Mouse (Mus musculus) liver, adult 2 months (tissue): ENCODE results near the gene Id3. TPM values are rescaled to one million over a fixed set of nuclear protein-coding genes. Genes with fewer than 3 reads are reported as not detected.
A peak's percentile ranks its signal among the peaks of the same experiment; 100 is the strongest.

Experiments used
- DNase-seq: peaks from one replicate; pipeline ENCODE4 v3.0.0-alpha.2; 2011; ENCODE audit warnings: low read depth, low spot score; ENCODE audit errors: extremely low read depth
- H3K27ac ChIP-seq: fragments of 200-500 bp; replicated peaks from 2 replicates; pipeline ENCODE4 v1.5.1; 2012; ENCODE audit warnings: low read depth, mild to moderate bottlenecking, control low read depth, inconsistent platforms, low read length; ENCODE audit not compliant: insufficient read depth
- H3K27me3 ChIP-seq: fragments of 200-500 bp; 2 replicates; pipeline ENCODE4 v1.6.1; 2012; ENCODE audit warnings: mild to moderate bottlenecking, moderate library complexity, low read length, inconsistent platforms; ENCODE audit not compliant: control insufficient read depth, insufficient read depth
- H3K36me3 ChIP-seq: fragments of 200-500 bp; 2 replicates; pipeline ENCODE4 v1.6.1; 2012; ENCODE audit warnings: low read length, inconsistent platforms; ENCODE audit not compliant: control insufficient read depth, insufficient read depth
- H3K4me1 ChIP-seq: fragments of 200-500 bp; 2 replicates; pipeline ENCODE4 v1.6.1; 2011; ENCODE audit warnings: low read length; ENCODE audit not compliant: control insufficient read depth, insufficient read depth
- H3K4me3 ChIP-seq: fragments of 200-500 bp; 2 replicates; pipeline ENCODE4 v1.5.1; 2011; ENCODE audit warnings: low read depth, mild to moderate bottlenecking, control low read depth, low read length, moderate library complexity; ENCODE audit not compliant: insufficient read depth
- H3K79me2 ChIP-seq: fragments of 200-500 bp; 2 replicates; pipeline ENCODE4 v1.6.1; 2012; ENCODE audit warnings: inconsistent platforms, mild to moderate bottlenecking, low read length, moderate library complexity; ENCODE audit not compliant: control insufficient read depth, insufficient read depth
- H3K9ac ChIP-seq: fragments of 200-500 bp; 2 replicates; pipeline ENCODE4 v1.6.1; 2012; ENCODE audit warnings: low read depth, mild to moderate bottlenecking, control low read depth, inconsistent platforms, low read length
- CTCF ChIP-seq: fragments of 200-500 bp; IDR thresholded peaks from 2 replicates; pipeline ENCODE4 v1.5.1; 2011; ENCODE audit warnings: low read depth, low read length, control low read depth
- POLR2A ChIP-seq: fragments of 200-500 bp; IDR thresholded peaks from 2 replicates; pipeline ENCODE4 v1.6.1; 2011; ENCODE audit warnings: low read length, control low read depth; ENCODE audit not compliant: insufficient read depth; ENCODE audit errors: extremely low read depth
- WGBS: fragments of 180-500 bp; shearing (Covaris S2); methylation state at CpG from one replicate; pipeline ENCODE4 v1.1.7; 2018; 5-methylcytosine and 5-hydroxymethylcytosine counted together
- polyA plus RNA-seq: library from polyadenylated mRNA; depleted of rRNA; stranded (reverse); fragments of >200 nt; gene quantifications from 2 replicates; pipeline ENCODE4 v1.2.3, GENCODE M21; 2012; rRNA removed
- total RNA-seq: library from RNA; depleted of rRNA; stranded (reverse); fragments of >200 nt; gene quantifications from 2 replicates; pipeline ENCODE4 v1.2.3, GENCODE M21; 2014; rRNA removed

Gene Id3
- total RNA-seq (33.2 and 47.4 TPM in 2 replicates), polyA plus RNA-seq (181 and 274 TPM in 2 replicates)

- WGBS, result 3% methylated on average over 39 of the region's 39 CpGs
- Histone ChIP-seq H3K27me3 (no peaks in the 10 kb centered on the region), H3K9ac (peak within 1 kb of the TSS; percentile 98), H3K27ac (peak within 1 kb of the TSS; percentile 95), H3K4me1 (peaks cover 34% of the 10 kb centered on the region), H3K4me3 (peak within 1 kb of the TSS; percentile 93), H3K36me3 (peaks cover 3% of the 10 kb centered on the region; the same call in 1 of the 2 replicates), H3K79me2 (peaks cover 4% of the 10 kb centered on the region; the same call in 1 of the 2 replicates)
- peak; percentile 98 for TF ChIP-seq POLR2A
- TF ChIP-seq CTCF, result no peak
- DNase-seq, result peak; percentile 86
Measured at GRCm38 (mm10) chr4:136143193-136143976, at the start of gene Id3. Gene Id3 (plus strand): TSS chr4:136143497.

- H3K4me1 ChIP-seq, result peaks cover 14% of the 10 kb centered on the region
- H3K9ac ChIP-seq, result 0 out of 2 replicates have a peak overlapping the region, but pooled peaks have one; percentile 27
- DNase-seq, result peak; percentile 92
Measured at GRCm38 (mm10) chr4:136094519-136095219, 48.6 kb upstream of the Id3 start.

GRCm38 (mm10) chr4:136095490-136096105 lies 47.7 kb upstream of the Id3 start:
- peak overlapping the region; percentile 70 for H3K27ac ChIP-seq
- H3K9ac ChIP-seq, result peak overlapping the region; percentile 44
- peak; percentile 97 for DNase-seq
- WGBS, result 60% methylated on average over 9 of the region's 9 CpGs
- no peaks in the 10 kb centered on the region for H3K36me3 ChIP-seq
- no peaks in the 10 kb centered on the region for H3K27me3 ChIP-seq
- TF ChIP-seq POLR2A (no peak), CTCF (no peak)
- peaks cover 14% of the 10 kb centered on the region for H3K4me1 ChIP-seq
- no peaks in the 10 kb centered on the region for H3K79me2 ChIP-seq
- no peak overlapping the region for H3K4me3 ChIP-seq

More at GRCm38 (mm10) chr4:136094519-136095219, 48.6 kb upstream of the Id3 start:
- Histone ChIP-seq H3K4me3 (no peak overlapping the region), H3K36me3 (no peaks in the 10 kb centered on the region), H3K27me3 (no peaks in the 10 kb centered on the region), H3K27ac (peak overlapping the region; percentile 70), H3K79me2 (no peaks in the 10 kb centered on the region)
- 64% methylated on average over 18 of the region's 18 CpGs for WGBS
- TF ChIP-seq CTCF, result no peak
- TF ChIP-seq POLR2A, result no peak

GRCm38 (mm10) chr4:136096446-136097113 lies 46.7 kb upstream of the Id3 start:
- Histone ChIP-seq H3K27me3 (no peaks in the 10 kb centered on the region), H3K36me3 (no peaks in the 10 kb centered on the region), H3K9ac (no peak overlapping the region), H3K79me2 (no peaks in the 10 kb centered on the region), H3K4me1 (peaks cover 14% of the 10 kb centered on the region), H3K4me3 (no peak overlapping the region), H3K27ac (no peak overlapping the region)
- 89% methylated on average over 11 of the region's 11 CpGs for WGBS
- TF ChIP-seq CTCF, result no peak
- TF ChIP-seq POLR2A, result no peak
- no peak for DNase-seq

- Histone ChIP-seq H3K36me3 (no peaks in the 10 kb centered on the region), H3K27ac (no peak overlapping the region), H3K4me1 (peaks cover 14% of the 10 kb centered on the region), H3K9ac (no peak overlapping the region), H3K27me3 (no peaks in the 10 kb centered on the region), H3K79me2 (no peaks in the 10 kb centered on the region), H3K4me3 (no peak overlapping the region)
- DNase-seq, result no peak
- TF ChIP-seq CTCF (no peak), POLR2A (no peak)
- whole genome bisulfite sequencing, result 98% methylated on average over 3 of the region's 3 CpGs
Measured at GRCm38 (mm10) chr4:136098446-136098845, 44.9 kb upstream of the Id3 start.
